Mouse (Mus musculus): ENCODE data around the gene Cacnb4. TPM values are rescaled to one million over a fixed set of nuclear protein-coding genes. Genes with fewer than 3 reads are reported as not detected.

Gene Cacnb4
- polyA plus RNA-seq, 1 experiment from 2014 or later, result 21.5 TPM

DNA sequence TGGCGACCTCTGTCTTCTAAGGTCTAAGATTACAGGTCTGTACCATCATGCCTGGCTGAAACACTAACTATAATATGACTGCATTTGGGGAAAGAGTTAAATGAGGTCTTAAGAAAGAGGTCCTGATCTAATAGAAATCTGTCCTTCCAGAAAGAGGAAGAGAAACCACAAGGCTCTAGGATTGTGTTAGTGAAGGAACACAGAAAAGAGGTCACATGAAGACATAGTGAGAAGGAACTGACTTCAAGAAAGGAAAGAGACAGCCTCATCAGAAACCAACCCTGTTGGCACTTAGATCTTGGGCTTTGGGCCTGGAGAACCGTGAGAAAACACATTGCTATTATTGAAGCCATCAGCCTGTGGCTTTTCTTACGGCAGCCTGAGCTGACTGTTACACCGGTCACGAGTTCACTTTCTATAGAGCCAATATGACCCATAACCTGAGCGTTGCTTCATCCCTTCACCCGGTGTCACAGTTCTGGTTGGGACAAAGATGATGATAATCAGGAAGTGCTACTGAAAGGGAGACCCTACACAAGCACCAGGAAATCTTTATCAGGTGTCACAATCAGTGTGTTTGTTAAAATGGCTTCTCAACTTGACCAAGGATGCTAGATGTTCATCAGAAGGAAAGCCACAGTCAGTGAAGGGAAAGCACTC is 153.4 kb downstream of the Cacnb4 start:
- H3K4me1 ChIP-seq (ENCODE audit: control insufficient read depth, insufficient read depth, low read length), result no peaks in the 10 kb centered on the region
- H3K27ac ChIP-seq (ENCODE audit: low read depth, low read length), result no peak overlapping the region
- H3K36me3 ChIP-seq (ENCODE audit: control insufficient read depth, insufficient read depth, low read length), result no peaks in the 10 kb centered on the region
- no peaks in the 10 kb centered on the region for H3K27me3 ChIP-seq (ENCODE audit: control insufficient read depth, insufficient read depth, low read length)
- no peak for ATAC-seq (ENCODE audit: low read depth)
- 93% methylated on average over 7 of the region's 7 CpGs for WGBS
- H3K9ac ChIP-seq (replicated peaks; ENCODE audit: low read depth, low read length), result no peak overlapping the region
- no peak overlapping the region for H3K4me2 ChIP-seq (ENCODE audit: low read depth, low read length)
- H3K4me3 ChIP-seq (ENCODE audit: low read depth, low read length), result no peak overlapping the region
- no peaks in the 10 kb centered on the region for H3K9me3 ChIP-seq (ENCODE audit: control insufficient read depth, low read length)

GRCm38 (mm10) chr2:52521012-52521411 is 155.6 kb downstream of the Cacnb4 start:
- Histone ChIP-seq H3K27ac (ENCODE audit: low read depth, low read length) (no peak overlapping the region), H3K9ac (replicated peaks; ENCODE audit: low read depth, low read length) (no peak overlapping the region), H3K4me2 (ENCODE audit: low read depth, low read length) (no peak overlapping the region), H3K36me3 (ENCODE audit: control insufficient read depth, insufficient read depth, low read length) (no peaks in the 10 kb centered on the region), H3K27me3 (ENCODE audit: control insufficient read depth, insufficient read depth, low read length) (no peaks in the 10 kb centered on the region), H3K4me3 (ENCODE audit: low read depth, low read length) (no peak overlapping the region), H3K9me3 (ENCODE audit: control insufficient read depth, low read length) (no peaks in the 10 kb centered on the region), H3K4me1 (ENCODE audit: control insufficient read depth, insufficient read depth, low read length) (no peaks in the 10 kb centered on the region)
- ATAC-seq (ENCODE audit: low read depth), result no peak
- WGBS, result 97% methylated on average over 1 of the region's 1 CpGs

GRCm38 (mm10) chr2:52518740-52519139 is 157.9 kb downstream of the Cacnb4 start:
- no peak for ATAC-seq (ENCODE audit: low read depth)
- Histone ChIP-seq H3K9me3 (ENCODE audit: control insufficient read depth, low read length) (no peaks in the 10 kb centered on the region), H3K4me1 (ENCODE audit: control insufficient read depth, insufficient read depth, low read length) (no peaks in the 10 kb centered on the region), H3K4me3 (ENCODE audit: low read depth, low read length) (no peak overlapping the region), H3K36me3 (ENCODE audit: control insufficient read depth, insufficient read depth, low read length) (no peaks in the 10 kb centered on the region), H3K27me3 (ENCODE audit: control insufficient read depth, insufficient read depth, low read length) (no peaks in the 10 kb centered on the region), H3K4me2 (ENCODE audit: low read depth, low read length) (no peak overlapping the region), H3K9ac (replicated peaks; ENCODE audit: low read depth, low read length) (no peak overlapping the region), H3K27ac (ENCODE audit: low read depth, low read length) (no peak overlapping the region)
- 94% methylated on average over 4 of the region's 4 CpGs for WGBS

DNA sequence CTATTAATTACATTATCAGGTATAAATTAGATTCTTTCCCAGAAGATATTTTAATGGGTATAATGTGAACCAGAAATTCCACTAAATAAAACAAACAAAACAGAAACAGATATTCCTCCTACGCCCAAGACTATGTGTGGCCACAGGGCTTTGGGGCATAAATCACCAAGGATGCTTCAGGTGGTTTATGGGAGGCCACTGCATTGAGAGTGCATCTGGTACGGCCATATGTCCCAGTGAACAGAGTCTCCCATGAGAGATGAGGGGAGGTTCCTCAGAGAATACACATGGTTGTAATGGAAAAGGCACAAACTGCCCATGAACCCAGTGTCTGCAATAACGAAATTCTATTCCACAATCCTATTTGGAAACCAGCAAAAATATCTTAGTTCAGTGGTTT is 160.1 kb downstream of the Cacnb4 start:
- Histone ChIP-seq H3K9ac (replicated peaks; ENCODE audit: low read depth, low read length) (no peak overlapping the region), H3K4me1 (ENCODE audit: control insufficient read depth, insufficient read depth, low read length) (peaks cover 4% of the 10 kb centered on the region; the same call in 1 of the 2 replicates), H3K4me2 (ENCODE audit: low read depth, low read length) (no peak overlapping the region), H3K27ac (ENCODE audit: low read depth, low read length) (no peak overlapping the region), H3K27me3 (ENCODE audit: control insufficient read depth, insufficient read depth, low read length) (no peaks in the 10 kb centered on the region), H3K9me3 (ENCODE audit: control insufficient read depth, low read length) (no peaks in the 10 kb centered on the region), H3K36me3 (ENCODE audit: control insufficient read depth, insufficient read depth, low read length) (no peaks in the 10 kb centered on the region), H3K4me3 (ENCODE audit: low read depth, low read length) (no peak overlapping the region)
- WGBS, result 53% methylated on average over 3 of the region's 3 CpGs
- no peak for ATAC-seq (ENCODE audit: low read depth)

- Histone ChIP-seq H3K27ac (ENCODE audit: low read depth, low read length) (no peak overlapping the region), H3K27me3 (ENCODE audit: control insufficient read depth, insufficient read depth, low read length) (no peaks in the 10 kb centered on the region), H3K4me2 (ENCODE audit: low read depth, low read length) (no peak overlapping the region), H3K36me3 (ENCODE audit: control insufficient read depth, insufficient read depth, low read length) (no peaks in the 10 kb centered on the region), H3K4me1 (ENCODE audit: control insufficient read depth, insufficient read depth, low read length) (peaks cover 4% of the 10 kb centered on the region; the same call in 1 of the 2 replicates), H3K9ac (replicated peaks; ENCODE audit: low read depth, low read length) (no peak overlapping the region), H3K4me3 (ENCODE audit: low read depth, low read length) (no peak overlapping the region), H3K9me3 (ENCODE audit: control insufficient read depth, low read length) (no peaks in the 10 kb centered on the region)
- ATAC-seq (ENCODE audit: low read depth), result no peak
- 73% methylated on average over 3 of the region's 3 CpGs for WGBS
These were observed 163.7 kb downstream of the Cacnb4 start for GRCm38 (mm10) chr2:52512865-52513388.

DNA sequence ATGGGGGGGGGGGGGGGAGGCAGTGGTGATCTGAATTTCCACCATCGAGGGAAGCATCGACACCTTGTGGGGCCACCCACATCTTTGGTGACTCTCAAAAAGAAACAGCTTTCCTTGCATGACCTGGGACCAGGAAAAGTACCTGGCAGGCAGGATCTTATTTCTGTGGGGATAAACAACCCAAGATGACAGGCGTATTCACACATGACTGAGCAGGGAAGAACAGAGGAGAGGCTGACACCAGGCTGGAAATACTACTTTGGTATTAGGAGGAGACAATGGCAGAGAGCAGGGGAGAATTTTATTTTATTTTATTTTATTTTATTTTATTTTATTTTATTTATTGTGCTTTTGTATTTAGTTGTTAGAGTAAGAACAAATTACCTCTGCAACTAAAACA is 164.4 kb downstream of the Cacnb4 start:
- Histone ChIP-seq H3K27me3 (ENCODE audit: control insufficient read depth, insufficient read depth, low read length) (no peaks in the 10 kb centered on the region), H3K36me3 (ENCODE audit: control insufficient read depth, insufficient read depth, low read length) (no peaks in the 10 kb centered on the region), H3K4me1 (ENCODE audit: control insufficient read depth, insufficient read depth, low read length) (peaks cover 4% of the 10 kb centered on the region; the same call in 1 of the 2 replicates), H3K4me2 (ENCODE audit: low read depth, low read length) (no peak overlapping the region; the same call in 1 of the 2 replicates), H3K27ac (ENCODE audit: low read depth, low read length) (peak overlapping the region; percentile 65), H3K4me3 (ENCODE audit: low read depth, low read length) (no peak overlapping the region), H3K9me3 (ENCODE audit: control insufficient read depth, low read length) (no peaks in the 10 kb centered on the region), H3K9ac (replicated peaks; ENCODE audit: low read depth, low read length) (no peak overlapping the region; the same call in 1 of the 2 replicates)
- WGBS, result 39% methylated on average over 3 of the region's 3 CpGs
- ATAC-seq (ENCODE audit: low read depth), result peak; percentile 56

- Histone ChIP-seq H3K27me3 (ENCODE audit: control insufficient read depth, insufficient read depth, low read length) (no peaks in the 10 kb centered on the region), H3K9ac (replicated peaks; ENCODE audit: low read depth, low read length) (no peak overlapping the region; the same call in 1 of the 2 replicates), H3K9me3 (ENCODE audit: control insufficient read depth, low read length) (no peaks in the 10 kb centered on the region), H3K36me3 (ENCODE audit: control insufficient read depth, insufficient read depth, low read length) (no peaks in the 10 kb centered on the region), H3K4me1 (ENCODE audit: control insufficient read depth, insufficient read depth, low read length) (peaks cover 4% of the 10 kb centered on the region; the same call in 1 of the 2 replicates), H3K4me3 (ENCODE audit: low read depth, low read length) (no peak overlapping the region), H3K27ac (ENCODE audit: low read depth, low read length) (peak overlapping the region; percentile 65), H3K4me2 (ENCODE audit: low read depth, low read length) (peak overlapping the region; percentile 9; the same call in 1 of the 2 replicates)
- peak; percentile 62; the same call in 1 of the 2 replicates for ATAC-seq (ENCODE audit: low read depth)
- 11% methylated on average over 13 of the region's 13 CpGs for WGBS
These were observed 164.8 kb downstream of the Cacnb4 start for GRCm38 (mm10) chr2:52511799-52512198.

GRCm38 (mm10) chr2:52509779-52510500 is 166.7 kb downstream of the Cacnb4 start:
- ATAC-seq (ENCODE audit: low read depth), result 0 out of 2 replicates have a peak, but pooled peaks have one; percentile 38
- H3K9me3 ChIP-seq (ENCODE audit: control insufficient read depth, low read length), result no peaks in the 10 kb centered on the region
- H3K4me1 ChIP-seq (ENCODE audit: control insufficient read depth, insufficient read depth, low read length), result peaks cover 4% of the 10 kb centered on the region; the same call in 1 of the 2 replicates
- H3K4me3 ChIP-seq (ENCODE audit: low read depth, low read length), result no peak overlapping the region
- WGBS, result 71% methylated on average over 19 of the region's 19 CpGs
- H3K27me3 ChIP-seq (ENCODE audit: control insufficient read depth, insufficient read depth, low read length), result no peaks in the 10 kb centered on the region
- no peak overlapping the region for H3K4me2 ChIP-seq (ENCODE audit: low read depth, low read length)
- H3K9ac ChIP-seq (replicated peaks; ENCODE audit: low read depth, low read length), result no peak overlapping the region
- H3K27ac ChIP-seq (ENCODE audit: low read depth, low read length), result no peak overlapping the region
- no peaks in the 10 kb centered on the region for H3K36me3 ChIP-seq (ENCODE audit: control insufficient read depth, insufficient read depth, low read length)

GRCm38 (mm10) chr2:52505164-52505563 is 171.5 kb downstream of the Cacnb4 start:
- no peak overlapping the region for H3K9ac ChIP-seq (replicated peaks; ENCODE audit: low read depth, low read length)
- no peaks in the 10 kb centered on the region for H3K9me3 ChIP-seq (ENCODE audit: control insufficient read depth, low read length)
- no peak overlapping the region for H3K27ac ChIP-seq (ENCODE audit: low read depth, low read length)
- H3K4me1 ChIP-seq (ENCODE audit: control insufficient read depth, insufficient read depth, low read length), result peaks cover 5% of the 10 kb centered on the region
- no peak overlapping the region for H3K4me3 ChIP-seq (ENCODE audit: low read depth, low read length)
- no peaks in the 10 kb centered on the region for H3K36me3 ChIP-seq (ENCODE audit: control insufficient read depth, insufficient read depth, low read length)
- no peak for ATAC-seq (ENCODE audit: low read depth)
- no peaks in the 10 kb centered on the region for H3K27me3 ChIP-seq (ENCODE audit: control insufficient read depth, insufficient read depth, low read length)
- no peak overlapping the region for H3K4me2 ChIP-seq (ENCODE audit: low read depth, low read length)
- WGBS, result 84% methylated on average over 2 of the region's 2 CpGs

Data from neural tube, embryonic 14.5 days (tissue).